Mouse (Mus musculus) embryonic facial prominence, embryonic 10.5 days (tissue): Measurements from ENCODE around the gene Tgoln1. TPM values are rescaled to one million over a fixed set of nuclear protein-coding genes. Genes with fewer than 3 reads are reported as not detected.

Source experiments
- DNase-seq: peaks from one replicate; pipeline ENCODE4 v3.0.0-alpha.2; 2017; ENCODE audit warnings: low spot score
- H3K27ac ChIP-seq: fragments of 300-500 bp; sonication (generic); replicated peaks from 2 replicates; pipeline ENCODE4 v1.5.1; 2016; ENCODE audit warnings: mild to moderate bottlenecking
- H3K27me3 ChIP-seq: fragments of 300-500 bp; sonication (generic); replicated peaks from 2 replicates; pipeline ENCODE4 v1.6.1; 2016; ENCODE audit warnings: low read depth, mild to moderate bottlenecking; ENCODE audit not compliant: poor library complexity, severe bottlenecking
- H3K36me3 ChIP-seq: fragments of 300-500 bp; sonication (generic); replicated peaks from 2 replicates; pipeline ENCODE4 v1.6.1; 2016; ENCODE audit warnings: mild to moderate bottlenecking, moderate library complexity
- H3K4me1 ChIP-seq: fragments of 300-500 bp; sonication (generic); 2 replicates; pipeline ENCODE4 v1.6.1; 2016
- H3K4me3 ChIP-seq: fragments of 300-500 bp; sonication (generic); 2 replicates; pipeline ENCODE4 v1.5.1; 2016; ENCODE audit warnings: mild to moderate bottlenecking, moderate library complexity
- H3K9me3 ChIP-seq: fragments of 300-500 bp; sonication (generic); 2 replicates; pipeline ENCODE4 v1.6.1; 2016; ENCODE audit warnings: mild to moderate bottlenecking
- WGBS: fragments of 180-500 bp; shearing (Covaris S2); methylation state at CpG from one replicate; pipeline ENCODE4 v1.1.7; 2016; 5-methylcytosine and 5-hydroxymethylcytosine counted together
- polyA plus RNA-seq: library from polyadenylated mRNA; unstranded; fragments of >200 nt; fragmentation: Nextera tagmentation; extraction: Ambion mirVana; gene quantifications from 2 replicates; pipeline ENCODE4 v1.2.1, GENCODE M21; 2016

Tgoln1 gene
- polyA plus RNA-seq, 1 experiment from 2014 or later, result 26.2 TPM

- Histone ChIP-seq H3K27me3 (no peaks in the 10 kb centered on the region), H3K4me3 (no peak overlapping the region), H3K4me1 (peaks cover 22% of the 10 kb centered on the region), H3K27ac (no peak overlapping the region), H3K36me3 (peaks cover 24% of the 10 kb centered on the region), H3K9me3 (no peaks in the 10 kb centered on the region)
- no peak for DNase-seq
- WGBS, result 85% methylated on average over 12 of the region's 12 CpGs
Measured at GRCm38 (mm10) chr6:72600771-72601170, 16.0 kb downstream of the Tgoln1 start.

GRCm38 (mm10) chr6:72600216-72600615, 16.6 kb downstream of the Tgoln1 start:
- 82% methylated on average over 6 of the region's 6 CpGs for WGBS
- Histone ChIP-seq H3K4me1 (peaks cover 22% of the 10 kb centered on the region), H3K9me3 (no peaks in the 10 kb centered on the region), H3K4me3 (no peak overlapping the region), H3K27ac (no peak overlapping the region), H3K27me3 (no peaks in the 10 kb centered on the region), H3K36me3 (peaks cover 18% of the 10 kb centered on the region)
- DNase-seq, result no peak

GRCm38 (mm10) chr6:72598791-72599557, 17.8 kb downstream of the Tgoln1 start:
- Histone ChIP-seq H3K4me3 (peak overlapping the region; percentile 72), H3K4me1 (peaks cover 22% of the 10 kb centered on the region), H3K27ac (peak overlapping the region; percentile 84), H3K27me3 (no peaks in the 10 kb centered on the region), H3K36me3 (peaks cover 6% of the 10 kb centered on the region), H3K9me3 (no peaks in the 10 kb centered on the region)
- 51% methylated on average over 12 of the region's 12 CpGs for WGBS
- no peak for DNase-seq

- peak; percentile 92 for DNase-seq
- H3K36me3 ChIP-seq, result no peaks in the 10 kb centered on the region
- WGBS, result 2% methylated on average over 38 of the region's 38 CpGs
- peaks cover 22% of the 10 kb centered on the region for H3K4me1 ChIP-seq
- no peaks in the 10 kb centered on the region for H3K9me3 ChIP-seq
- peak within 1 kb of the TSS; percentile 84 for H3K27ac ChIP-seq
- peak within 1 kb of the TSS; percentile 72 for H3K4me3 ChIP-seq
- no peaks in the 10 kb centered on the region for H3K27me3 ChIP-seq
Measured at GRCm38 (mm10) chr6:72597956-72598753, 18.6 kb downstream of the Tgoln1 start, which contains the start of the genes Elmod3 and Retsat. TSS of gene Elmod3 (minus strand) at chr6:72598413. TSS of gene Retsat (plus strand) at chr6:72598475.

GRCm38 (mm10) chr6:72597083-72597874, 19.5 kb downstream of the Tgoln1 start:
- peak overlapping the region; percentile 72 for H3K4me3 ChIP-seq
- 54% methylated on average over 13 of the region's 13 CpGs for WGBS
- H3K4me1 ChIP-seq, result peaks cover 22% of the 10 kb centered on the region
- H3K36me3 ChIP-seq, result no peaks in the 10 kb centered on the region
- H3K27me3 ChIP-seq, result no peaks in the 10 kb centered on the region
- no peak for DNase-seq
- peak overlapping the region; percentile 84; the same call in 1 of the 2 replicates for H3K27ac ChIP-seq
- H3K9me3 ChIP-seq, result no peaks in the 10 kb centered on the region

- H3K4me1 ChIP-seq, result peaks cover 17% of the 10 kb centered on the region
- H3K27ac ChIP-seq, result no peak overlapping the region; the same call in 1 of the 2 replicates
- no peaks in the 10 kb centered on the region for H3K9me3 ChIP-seq
- WGBS, result 67% methylated on average over 5 of the region's 5 CpGs
- no peaks in the 10 kb centered on the region for H3K36me3 ChIP-seq
- no peak overlapping the region for H3K4me3 ChIP-seq
- no peak for DNase-seq
- H3K27me3 ChIP-seq, result no peaks in the 10 kb centered on the region
Measured at GRCm38 (mm10) chr6:72593914-72594313, 22.9 kb downstream of the Tgoln1 start.

- Histone ChIP-seq H3K4me3 (no peak overlapping the region), H3K9me3 (no peaks in the 10 kb centered on the region), H3K36me3 (no peaks in the 10 kb centered on the region), H3K27me3 (no peaks in the 10 kb centered on the region), H3K27ac (no peak overlapping the region), H3K4me1 (peaks cover 12% of the 10 kb centered on the region)
- WGBS, result 82% methylated on average over 6 of the region's 6 CpGs
- no peak for DNase-seq
Measured at GRCm38 (mm10) chr6:72593011-72593803, 23.6 kb downstream of the Tgoln1 start.

GRCm38 (mm10) chr6:72590111-72590510, 26.7 kb downstream of the Tgoln1 start:
- Histone ChIP-seq H3K4me3 (no peak overlapping the region), H3K27ac (no peak overlapping the region), H3K27me3 (no peaks in the 10 kb centered on the region), H3K9me3 (no peaks in the 10 kb centered on the region), H3K4me1 (no peaks in the 10 kb centered on the region), H3K36me3 (peaks cover 5% of the 10 kb centered on the region; the same call in 1 of the 2 replicates)
- DNase-seq, result no peak

- Histone ChIP-seq H3K27ac (no peak overlapping the region), H3K36me3 (peaks cover 9% of the 10 kb centered on the region; the same call in 1 of the 2 replicates), H3K4me1 (no peaks in the 10 kb centered on the region), H3K9me3 (no peaks in the 10 kb centered on the region), H3K4me3 (no peak overlapping the region), H3K27me3 (no peaks in the 10 kb centered on the region)
- no peak for DNase-seq
Measured at GRCm38 (mm10) chr6:72588307-72588706, 28.5 kb downstream of the Tgoln1 start.

- Histone ChIP-seq H3K27me3 (no peaks in the 10 kb centered on the region), H3K4me3 (no peak overlapping the region), H3K4me1 (no peaks in the 10 kb centered on the region), H3K9me3 (no peaks in the 10 kb centered on the region), H3K27ac (no peak overlapping the region), H3K36me3 (peaks cover 9% of the 10 kb centered on the region; the same call in 1 of the 2 replicates)
- no peak for DNase-seq
- 82% methylated on average over 3 of the region's 3 CpGs for WGBS
Measured at GRCm38 (mm10) chr6:72586701-72587100, 30.1 kb downstream of the Tgoln1 start.

- 76% methylated on average over 11 of the region's 11 CpGs for WGBS
- Histone ChIP-seq H3K27me3 (no peaks in the 10 kb centered on the region), H3K4me3 (no peak overlapping the region), H3K9me3 (no peaks in the 10 kb centered on the region), H3K4me1 (no peaks in the 10 kb centered on the region), H3K36me3 (peaks cover 18% of the 10 kb centered on the region; the same call in 1 of the 2 replicates), H3K27ac (no peak overlapping the region)
- DNase-seq, result no peak
Measured at GRCm38 (mm10) chr6:72584154-72584553, 32.6 kb downstream of the Tgoln1 start.
